Mouse (Mus musculus) heart, postnatal 14 days (tissue): ENCODE data around the gene Llgl1. TPM values are rescaled to one million over a fixed set of nuclear protein-coding genes. Genes with fewer than 3 reads are reported as not detected.
A peak's percentile ranks its signal among the peaks of the same experiment; 100 is the strongest.

Experiments used
- DNase-seq, 2 experiments: peaks; one replicate each; pipeline ENCODE4 v3.0.0; 2021 to 2022
- intact Hi-C: fragments of 180-260 bp; cut with DNase I; formaldehyde crosslinking; loops from one replicate; pipeline ENCODE4 v1.15.1; 2025
- microRNA-seq, 2 experiments: library from miRNA; unstranded; fragments of <30 nt; microRNA quantifications; one replicate each; pipeline ENCODE4 v1.2.0; 2021 to 2022
- total RNA-seq, 2 experiments: library from RNA; stranded (reverse); gene quantifications; 2 replicates each; pipeline ENCODE4 v1.2.3; 2021

Llgl1 gene
- total RNA-seq, 2 experiments from 2014 or later: 16.9 to 18.0 TPM

GRCm38 (mm10) chr11:60715833-60716232, 16.3 kb downstream of the Llgl1 start:
- intact Hi-C loops: no loop called here
- DNase-seq: no peak

DNA sequence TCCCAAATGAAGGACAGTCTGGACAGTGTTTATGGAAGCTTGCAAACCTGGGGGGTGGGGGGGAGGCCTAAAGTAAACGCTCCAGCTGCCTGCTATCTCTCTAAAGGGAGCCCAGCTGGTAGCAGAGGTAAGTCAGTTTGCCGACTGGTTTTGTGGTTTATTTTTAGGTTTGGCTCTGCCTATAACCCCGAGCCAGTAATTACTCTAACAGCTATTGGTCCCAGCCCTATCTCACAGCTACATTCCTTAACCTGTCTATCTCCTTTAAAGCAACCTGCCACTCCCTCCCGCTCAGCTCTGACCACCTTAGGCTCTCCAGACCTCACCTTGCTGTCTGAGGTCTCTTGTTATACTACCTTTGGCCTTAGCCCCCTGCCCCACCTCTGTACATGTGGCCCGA, 19.7 kb downstream of the Llgl1 start:
- no peak for DNase-seq
- intact Hi-C loops: no loop called here

- DNase-seq: peak; percentile 91 to 92
- intact Hi-C loops: no loop called here
Observed at GRCm38 (mm10) chr11:60726601-60727391, 27.3 kb downstream of the Llgl1 start, which contains the start of gene Flii. TSS of gene Flii (minus strand) at chr11:60727263.

DNA sequence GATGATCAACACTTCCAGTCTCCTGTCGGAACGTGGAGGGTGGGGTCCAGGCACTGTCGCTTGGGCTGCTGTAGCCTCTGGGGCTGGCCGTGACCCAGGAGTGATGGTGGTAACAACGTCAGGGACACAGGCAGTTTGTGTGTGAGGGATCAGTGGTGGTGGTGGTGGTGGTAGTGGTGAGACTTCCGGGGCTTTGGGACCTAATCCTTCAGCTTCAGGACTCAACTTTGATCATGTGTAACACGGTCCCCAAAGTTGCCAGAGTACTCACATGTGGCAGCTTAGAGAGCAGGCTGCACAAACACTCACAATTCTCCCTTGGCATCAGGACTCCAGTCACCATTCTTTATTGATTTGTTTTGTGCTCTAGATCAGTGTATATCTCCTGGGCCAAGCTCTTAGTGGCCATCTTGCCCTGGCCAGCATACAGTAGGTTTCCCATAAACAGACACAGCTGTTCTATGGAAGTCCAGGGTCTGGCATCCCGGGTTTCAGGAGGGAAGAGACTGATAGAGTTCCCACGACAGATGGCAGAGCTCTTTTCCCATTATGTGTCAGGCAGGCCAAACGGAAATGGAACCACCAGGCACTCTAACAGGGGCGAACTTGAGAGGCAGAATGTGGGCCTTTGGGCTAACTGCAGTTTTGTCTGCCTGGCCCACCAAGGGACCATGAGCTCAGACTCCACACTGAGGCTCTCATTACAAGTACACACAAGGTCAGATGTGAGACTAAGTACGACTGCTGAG, 28.0 kb downstream of the Llgl1 start:
- DNase-seq: no peak

GRCm38 (mm10) chr11:60728260-60728761, 28.8 kb downstream of the Llgl1 start, which contains the start of gene Mief2:
TSS of gene Mief2 (plus strand) at chr11:60728398.
- intact Hi-C loops: loop anchor here (2.0 kb wide), 2 partner anchors 30 to 50 kb away; partner anchors contain the start of gene Llgl1

More for the DNA sequence above, 28.0 kb downstream of the Llgl1 start:
- intact Hi-C loops: loop anchor here (2.0 kb wide), 2 partner anchors 29 to 51 kb away; partner anchors contain the start of gene Llgl1

GRCm38 (mm10) chr11:60729217-60729641, 29.7 kb downstream of the Llgl1 start:
- DNase-seq: peak in 1 of 2 experiments; percentile 25
- intact Hi-C loops: loop anchor here (2.0 kb wide), 2 partner anchors 30 to 50 kb away; partner anchors contain the start of gene Llgl1

More at GRCm38 (mm10) chr11:60728260-60728761, 28.8 kb downstream of the Llgl1 start, which contains the start of gene Mief2:
- DNase-seq: peak; percentile 92 to 93

- intact Hi-C loops: no loop called here
- DNase-seq: no peak
Observed at GRCm38 (mm10) chr11:60730169-60730568, 30.6 kb downstream of the Llgl1 start.

DNA sequence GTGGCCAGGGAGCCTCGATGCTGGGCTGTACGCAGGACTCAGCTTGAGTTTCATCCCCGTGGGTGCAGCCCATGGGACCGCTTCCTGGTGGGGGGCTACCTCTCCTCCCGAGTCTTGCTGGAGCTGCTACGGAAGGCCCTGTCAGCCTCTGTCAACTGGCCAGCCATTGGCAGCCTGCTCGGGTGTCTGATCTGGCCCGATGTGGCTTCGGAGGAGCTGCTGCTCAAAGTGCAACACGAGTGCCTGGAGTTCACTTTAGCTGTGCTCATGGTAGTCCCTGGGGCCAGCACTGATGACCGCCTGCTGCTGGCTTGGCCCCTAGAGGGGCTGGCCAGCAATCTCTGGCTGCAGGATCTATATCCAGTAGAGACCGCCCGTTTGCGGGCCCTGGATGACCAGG, 31.7 kb downstream of the Llgl1 start:
- intact Hi-C loops: no loop called here
- no peak for DNase-seq

- intact Hi-C loops: no loop called here
- DNase-seq: peak in 1 of 2 experiments; percentile 25
Observed at GRCm38 (mm10) chr11:60734206-60734605, 34.7 kb downstream of the Llgl1 start.

DNA sequence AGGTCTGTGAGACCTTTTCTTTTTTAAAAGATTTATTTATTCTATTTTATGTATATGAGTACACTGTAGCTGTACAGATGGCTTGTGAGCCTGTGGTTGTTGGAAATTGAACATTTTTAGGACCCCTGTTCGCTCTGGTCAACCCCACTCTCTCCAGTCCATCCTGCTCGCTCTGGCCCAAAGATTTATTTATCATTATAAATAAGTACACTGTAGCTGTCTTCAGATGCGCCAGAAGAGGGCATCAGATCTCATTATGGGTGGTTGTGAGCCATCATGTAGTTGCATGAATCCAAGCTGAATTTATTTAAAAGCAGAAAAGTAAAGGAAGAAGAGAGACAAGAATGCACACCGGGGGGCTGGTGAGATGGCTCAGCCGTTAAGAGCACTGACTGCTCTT, 35.7 kb downstream of the Llgl1 start:
- intact Hi-C loops: no loop called here
- DNase-seq: no peak

- intact Hi-C loops: no loop called here
- no peak for DNase-seq
Observed at GRCm38 (mm10) chr11:60736491-60736890, 37.0 kb downstream of the Llgl1 start.

GRCm38 (mm10) chr11:60737450-60737849, 37.9 kb downstream of the Llgl1 start:
- DNase-seq: no peak
- intact Hi-C loops: no loop called here

GRCm38 (mm10) chr11:60740321-60740720, 40.8 kb downstream of the Llgl1 start:
- DNase-seq: no peak
- intact Hi-C loops: no loop called here

DNA sequence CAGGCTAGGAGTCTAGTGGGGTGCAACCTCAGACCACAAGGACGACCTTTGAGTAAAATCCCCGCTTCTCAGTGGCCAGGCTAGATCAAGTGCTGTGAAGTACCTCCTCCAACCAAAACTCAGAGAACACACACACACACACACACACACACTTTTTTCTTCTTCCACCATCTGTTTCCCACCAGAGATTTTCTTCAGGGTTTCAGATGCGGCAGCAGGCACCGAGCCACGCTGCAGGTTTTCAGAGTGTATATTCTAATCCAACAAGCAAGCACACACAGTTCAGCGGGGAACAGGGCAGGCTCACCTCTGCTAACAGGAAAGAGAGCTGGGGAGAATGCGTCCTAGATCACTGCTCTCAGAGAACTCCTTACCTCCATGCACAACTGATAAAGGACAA, 56.0 kb downstream of the Llgl1 start:
- intact Hi-C loops: no loop called here
- no peak for DNase-seq

DNA sequence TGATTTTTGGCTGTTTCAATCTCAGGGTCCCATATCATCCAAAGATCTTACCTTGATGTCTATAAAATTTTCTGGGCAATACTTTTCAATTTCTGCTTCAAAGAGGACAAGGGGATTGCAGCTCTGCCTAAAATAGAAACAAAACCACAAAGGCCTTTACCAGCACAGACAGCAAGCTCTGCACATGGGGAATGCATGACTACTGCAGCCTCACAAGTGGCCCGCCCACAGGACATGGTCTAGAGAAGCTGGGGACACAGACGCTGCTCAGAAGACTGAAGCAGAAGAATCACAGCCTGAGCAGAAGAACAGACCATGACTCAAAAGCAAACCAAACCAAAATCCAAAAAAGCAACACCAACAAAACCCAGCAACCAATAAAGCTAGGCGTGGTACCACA, 62.2 kb downstream of the Llgl1 start:
- DNase-seq: no peak
- intact Hi-C loops: no loop called here

Small RNAs within 50 kb of the gene (microRNA-seq; reads per million reads assigned to microRNA genes)
- gene Mir5100: 2.2 to 10.5 reads per million in 2 experiments

Other genes with a start within 250 kb of the Llgl1 start
- gene Drg2, start 245.1 kb upstream of the Llgl1 start, total RNA-seq: 10 to 100 TPM; 31.1 to 34.1 TPM
- under 1 TPM; 0.12 to 0.14 TPM for gene Myo15, start 230.4 kb upstream of the Llgl1 start, total RNA-seq
- gene Alkbh5, start 163.3 kb upstream of the Llgl1 start, total RNA-seq: 10 to 100 TPM; 72.5 to 74.1 TPM
- 100 to 1,000 TPM; 106 to 112 TPM for gene Flii, start 27.5 kb downstream of the Llgl1 start, total RNA-seq
- 10 to 100 TPM; 28.0 to 28.5 TPM for gene Mief2, start 28.7 kb downstream of the Llgl1 start, total RNA-seq
- 1 to 10 TPM; 4.5 to 4.8 TPM for gene Top3a, start 77.6 kb downstream of the Llgl1 start, total RNA-seq
- 10 to 100 TPM; 16.9 to 19.3 TPM for gene Smcr8, start 77.8 kb downstream of the Llgl1 start, total RNA-seq
- gene Shmt1, start 112.0 kb downstream of the Llgl1 start, total RNA-seq: 10 to 100 TPM in 1 of 2 experiments, 1 to 10 TPM in 1; 8.1 to 11.1 TPM
- 10 to 100 TPM; 20.6 to 20.7 TPM for gene Dhrs7b, start 130.9 kb downstream of the Llgl1 start, total RNA-seq
- 10 to 100 TPM; 30.0 to 33.3 TPM for gene Tmem11, start 179.5 kb downstream of the Llgl1 start, total RNA-seq
- 10 to 100 TPM; 14.5 to 17.4 TPM for gene Natd1, start 215.0 kb downstream of the Llgl1 start, total RNA-seq
- 10 to 100 TPM; 71.2 to 77.8 TPM for gene Map2k3, start 232.3 kb downstream of the Llgl1 start, total RNA-seq